Mouse (Mus musculus): Measurements from ENCODE around the gene Lrrc56. TPM values are rescaled to one million over a fixed set of nuclear protein-coding genes. Genes with fewer than 3 reads are reported as not detected.
A peak's percentile ranks its signal among the peaks of the same experiment; 100 is the strongest.

Lrrc56 gene
- total and polyA plus RNA-seq, 3 experiments: 0.46 to 1.4 (median 0.93) TPM

GRCm38 (mm10) chr7:141191796-141192685 is 1.9 kb upstream of the Lrrc56 start:
- Histone ChIP-seq H3K9me3 (replicated peaks; ENCODE audit: low read length) (no peaks in the 10 kb centered on the region), H3K4me2 (ENCODE audit: insufficient read depth, low read depth, poor library complexity, severe bottlenecking) (no peak overlapping the region), H3K79me2 (replicated peaks; ENCODE audit: control insufficient read depth, extremely low read depth, insufficient read depth, poor library complexity, severe bottlenecking) (no peaks in the 10 kb centered on the region), H3K4me1 (ENCODE audit: control insufficient read depth in 1 of 2, insufficient read depth in 2 of 2) (peaks cover 6 to 18% of the 10 kb centered on the region in 2 experiments), H3K36me3 (replicated peaks in 1 of 2; ENCODE audit: control insufficient read depth in 1 of 2, insufficient read depth in 1 of 2, low read length in 1 of 2) (peaks cover 31 to 42% of the 10 kb centered on the region in 2 experiments), H3K9ac (ENCODE audit: insufficient read depth, low read depth) (no peak overlapping the region), H3K27me3 (replicated peaks) (no peaks in the 10 kb centered on the region), H3K27ac (ENCODE audit: insufficient read depth, low read depth) (no peak overlapping the region), H3K4me3 (replicated peaks in 1 of 3; ENCODE audit: low read depth in 2 of 3, low read length in 2 of 3, poor library complexity in 1 of 3) (no peak overlapping the region)
- dilution Hi-C loops (cut with MboI; ENCODE audit: extremely low pct_ligation_motif_present, extremely low pct_unique_long_range_greater_than_20kb, low sequenced_read_pairs): no loop called here
- TF ChIP-seq NRF1 (IDR thresholded peaks at IDR 0.05; ENCODE audit: low read depth, low read length): no peak
- no peak for TF ChIP-seq EP300 (IDR thresholded peaks at IDR 0.05; ENCODE audit: low read length)
- TF ChIP-seq SIN3A (IDR thresholded peaks at IDR 0.05; ENCODE audit: low read length): no peak
- TF ChIP-seq RAD21 (IDR thresholded peaks at IDR 0.05; ENCODE audit: low read depth, low read length): no peak
- TF ChIP-seq RCOR1 (conservative IDR thresholded peaks at IDR 0.05; ENCODE audit: low read depth, low read length): no peak
- TF ChIP-seq USF1 (IDR thresholded peaks at IDR 0.05; ENCODE audit: low read depth, low read length): no peak
- TF ChIP-seq CHD1 (IDR thresholded peaks at IDR 0.05; ENCODE audit: low read depth, low read length): no peak
- TF ChIP-seq E2F4 (IDR thresholded peaks at IDR 0.05; ENCODE audit: insufficient replicate concordance, low read depth, low read length): no peak
- TF ChIP-seq IRF4 (IDR thresholded peaks at IDR 0.05; ENCODE audit: low read depth, low read length): no peak
- TF ChIP-seq SMC3 (IDR thresholded peaks at IDR 0.05; ENCODE audit: low read depth, low read length): no peak
- TF ChIP-seq POLR2A (IDR thresholded peaks at IDR 0.05; ENCODE audit: low read depth, low read length): no peak
- no peak for TF ChIP-seq JUN (IDR thresholded peaks at IDR 0.05; ENCODE audit: insufficient read depth, low read depth, low read length)
- no peak for TF ChIP-seq ZC3H11A (IDR thresholded peaks at IDR 0.05; ENCODE audit: low read depth, low read length)
- TF ChIP-seq POLR2AphosphoS2 (IDR thresholded peaks at IDR 0.05; ENCODE audit: low read depth, low read length): no peak
- TF ChIP-seq ETS1 (conservative IDR thresholded peaks at IDR 0.05; ENCODE audit: low read depth, low read length): no peak
- TF ChIP-seq USF2 (conservative IDR thresholded peaks at IDR 0.05; ENCODE audit: low read depth, low read length): no peak
- no peak for TF ChIP-seq ZNF384 (IDR thresholded peaks at IDR 0.05; ENCODE audit: low read depth, low read length)
- no peak for TF ChIP-seq ZMIZ1 (IDR thresholded peaks at IDR 0.05; ENCODE audit: low read depth, low read length)
- in situ Hi-C loops (cut with MboI; ENCODE audit: low pct_ligation_motif_present, low pct_unique_long_range_greater_than_20kb, low sequenced_read_pairs): no loop called here
- DNase-seq (ENCODE audit: extremely low read depth): no peak

GRCm38 (mm10) chr7:141192776-141193347 is 1.1 kb upstream of the Lrrc56 start:
- peak overlapping the region; percentile 79 for H3K9ac ChIP-seq (ENCODE audit: insufficient read depth, low read depth)
- dilution Hi-C loops (cut with MboI; ENCODE audit: extremely low pct_ligation_motif_present, extremely low pct_unique_long_range_greater_than_20kb, low sequenced_read_pairs) (no loop called here), in situ Hi-C loops (cut with MboI; ENCODE audit: low pct_ligation_motif_present, low pct_unique_long_range_greater_than_20kb, low sequenced_read_pairs) (no loop called here)
- H3K79me2 ChIP-seq (replicated peaks; ENCODE audit: control insufficient read depth, extremely low read depth, insufficient read depth, poor library complexity, severe bottlenecking): no peaks in the 10 kb centered on the region
- TF ChIP-seq JUN (IDR thresholded peaks at IDR 0.05; ENCODE audit: insufficient read depth, low read depth, low read length) (no peak), RAD21 (IDR thresholded peaks at IDR 0.05; ENCODE audit: low read depth, low read length) (no peak), SIN3A (IDR thresholded peaks at IDR 0.05; ENCODE audit: low read length) (peak; percentile 36; the same call in 1 of the 2 replicates), BHLHE40 (IDR thresholded peaks at IDR 0.05; ENCODE audit: low read depth, low read length) (no peak)
- peaks cover 6 to 18% of the 10 kb centered on the region in 2 experiments for H3K4me1 ChIP-seq (ENCODE audit: control insufficient read depth in 1 of 2, insufficient read depth in 2 of 2)
- H3K4me3 ChIP-seq (replicated peaks in 1 of 3; ENCODE audit: low read depth in 2 of 3, low read length in 2 of 3, poor library complexity in 1 of 3): peak overlapping the region; percentile 77 to 87 (median 85)
- DNase-seq (ENCODE audit: extremely low read depth): no peak
- H3K9me3 ChIP-seq (replicated peaks; ENCODE audit: low read length): no peaks in the 10 kb centered on the region
- H3K27ac ChIP-seq (ENCODE audit: insufficient read depth, low read depth): no peak overlapping the region; the same call in 1 of the 2 replicates
- H3K27me3 ChIP-seq (replicated peaks): no peaks in the 10 kb centered on the region
- H3K36me3 ChIP-seq (replicated peaks in 1 of 2; ENCODE audit: control insufficient read depth in 1 of 2, insufficient read depth in 1 of 2, low read length in 1 of 2): peaks cover 31 to 41% of the 10 kb centered on the region in 2 experiments
- peak overlapping the region; percentile 76 for H3K4me2 ChIP-seq (ENCODE audit: insufficient read depth, low read depth, poor library complexity, severe bottlenecking)

Measured in CH12.LX (cell line).